Mouse (Mus musculus): ENCODE results near the gene Mtfp1. TPM values are rescaled to one million over a fixed set of nuclear protein-coding genes. Genes with fewer than 3 reads are reported as not detected.

Mtfp1 gene
- total RNA-seq, 2 experiments from 2014 or later = 2.8 to 10.1 TPM

Other genes with a start within 250 kb of the Mtfp1 start
- not detected in 2 replicates for gene Osbp2, start 231.5 kb downstream of the Mtfp1 start, total RNA-seq (2015; ENCODE audit: low replicate concordance)
- gene Osbp2, start 231.5 kb downstream of the Mtfp1 start, total RNA-seq (2017; ENCODE audit: low replicate concordance) = not detected in 2 replicates
- not detected in 2 replicates for gene 4921536K21Rik, start 200.3 kb downstream of the Mtfp1 start, total RNA-seq (2015; ENCODE audit: low replicate concordance)
- not detected in 2 replicates for gene 4921536K21Rik, start 200.3 kb downstream of the Mtfp1 start, total RNA-seq (2017; ENCODE audit: low replicate concordance)
- not detected in 2 replicates for gene Dusp18, start 200.2 kb downstream of the Mtfp1 start, total RNA-seq (2015; ENCODE audit: low replicate concordance)
- gene Dusp18, start 200.2 kb downstream of the Mtfp1 start, total RNA-seq (2017; ENCODE audit: low replicate concordance) = not detected in 2 replicates
- gene Slc35e4, start 180.8 kb downstream of the Mtfp1 start, total RNA-seq (2015; ENCODE audit: low replicate concordance) = 0.42 TPM in 1 of 2 replicates, not detected in the other
- 0.76 TPM in 1 of 2 replicates, not detected in the other for gene Slc35e4, start 180.8 kb downstream of the Mtfp1 start, total RNA-seq (2017; ENCODE audit: low replicate concordance)
- gene Tcn2, start 163.3 kb downstream of the Mtfp1 start, total RNA-seq (2015; ENCODE audit: low replicate concordance) = 26.3 and 26.4 TPM in 2 replicates
- gene Tcn2, start 163.3 kb downstream of the Mtfp1 start, total RNA-seq (2017; ENCODE audit: low replicate concordance) = 8.5 and 22.8 TPM in 2 replicates
- gene Pes1, start 131.5 kb downstream of the Mtfp1 start, total RNA-seq (2015; ENCODE audit: low replicate concordance) = 5.8 and 6.3 TPM in 2 replicates
- 9.8 and 10.5 TPM in 2 replicates for gene Pes1, start 131.5 kb downstream of the Mtfp1 start, total RNA-seq (2017; ENCODE audit: low replicate concordance)
- gene 4930556J24Rik, start 118.7 kb downstream of the Mtfp1 start, total RNA-seq (2015; ENCODE audit: low replicate concordance) = not detected in 2 replicates
- gene 4930556J24Rik, start 118.7 kb downstream of the Mtfp1 start, total RNA-seq (2017; ENCODE audit: low replicate concordance) = not detected in 2 replicates
- gene Gal3st1, start 111.8 kb downstream of the Mtfp1 start, total RNA-seq (2015; ENCODE audit: low replicate concordance) = not detected in 2 replicates
- gene Gal3st1, start 111.8 kb downstream of the Mtfp1 start, total RNA-seq (2017; ENCODE audit: low replicate concordance) = not detected in 2 replicates
- gene Sec14l4, start 64.0 kb downstream of the Mtfp1 start, total RNA-seq (2015; ENCODE audit: low replicate concordance) = not detected in 2 replicates
- not detected in 2 replicates for gene Sec14l4, start 64.0 kb downstream of the Mtfp1 start, total RNA-seq (2017; ENCODE audit: low replicate concordance)
- gene Sec14l3, start 30.6 kb downstream of the Mtfp1 start, total RNA-seq (2015; ENCODE audit: low replicate concordance) = not detected in 2 replicates
- not detected in 2 replicates for gene Sec14l3, start 30.6 kb downstream of the Mtfp1 start, total RNA-seq (2017; ENCODE audit: low replicate concordance)
- gene Sec14l2, start 28.0 kb upstream of the Mtfp1 start, total RNA-seq (2015; ENCODE audit: low replicate concordance) = 13.0 and 17.6 TPM in 2 replicates
- gene Sec14l2, start 28.0 kb upstream of the Mtfp1 start, total RNA-seq (2017; ENCODE audit: low replicate concordance) = 41.5 and 46.1 TPM in 2 replicates
- 2.9 and 6.3 TPM in 2 replicates for gene Rnf215, start 39.8 kb upstream of the Mtfp1 start, total RNA-seq (2015; ENCODE audit: low replicate concordance)
- gene Rnf215, start 39.8 kb upstream of the Mtfp1 start, total RNA-seq (2017; ENCODE audit: low replicate concordance) = 15.9 and 34.0 TPM in 2 replicates
- gene Ccdc157, start 64.8 kb upstream of the Mtfp1 start, total RNA-seq (2015; ENCODE audit: low replicate concordance) = 0.42 and 0.72 TPM in 2 replicates
- 1.5 and 5.8 TPM in 2 replicates for gene Ccdc157, start 64.8 kb upstream of the Mtfp1 start, total RNA-seq (2017; ENCODE audit: low replicate concordance)
- gene Sf3a1, start 64.9 kb upstream of the Mtfp1 start, total RNA-seq (2015; ENCODE audit: low replicate concordance) = 42.2 and 60.4 TPM in 2 replicates
- 23.9 and 24.6 TPM in 2 replicates for gene Sf3a1, start 64.9 kb upstream of the Mtfp1 start, total RNA-seq (2017; ENCODE audit: low replicate concordance)
- 2.2 and 2.5 TPM in 2 replicates for gene Tbc1d10a, start 91.3 kb upstream of the Mtfp1 start, total RNA-seq (2015; ENCODE audit: low replicate concordance)
- gene Tbc1d10a, start 91.3 kb upstream of the Mtfp1 start, total RNA-seq (2017; ENCODE audit: low replicate concordance) = 3.0 and 4.2 TPM in 2 replicates
- not detected in 2 replicates for gene Castor1, start 122.8 kb upstream of the Mtfp1 start, total RNA-seq (2015; ENCODE audit: low replicate concordance)
- gene Castor1, start 122.8 kb upstream of the Mtfp1 start, total RNA-seq (2017; ENCODE audit: low replicate concordance) = 2.6 TPM in 1 of 2 replicates, not detected in the other
- 2.2 and 4.6 TPM in 2 replicates for gene Osm, start 141.0 kb upstream of the Mtfp1 start, total RNA-seq (2015; ENCODE audit: low replicate concordance)
- gene Osm, start 141.0 kb upstream of the Mtfp1 start, total RNA-seq (2017; ENCODE audit: low replicate concordance) = 3.7 and 4.3 TPM in 2 replicates
- gene Lif, start 162.1 kb upstream of the Mtfp1 start, total RNA-seq (2015; ENCODE audit: low replicate concordance) = not detected in 2 replicates
- gene Lif, start 162.1 kb upstream of the Mtfp1 start, total RNA-seq (2017; ENCODE audit: low replicate concordance) = 0.39 TPM in 1 of 2 replicates, not detected in the other